Mouse (Mus musculus) NIH3T3 (cell line): ENCODE data around the gene Krt87.
A peak's percentile ranks its signal among the peaks of the same experiment; 100 is the strongest.

Experiments used
- DNase-seq: peaks from one replicate; pipeline ENCODE4 v3.0.0-alpha.2; 2012; ENCODE audit warnings: low read depth

Krt87 gene

GRCm38 (mm10) chr15:101438555-101438954 is at the start of gene Krt87:
Krt87 (minus strand) TSS chr15:101438804.
- DNase-seq = no peak

- DNase-seq = no peak
Observed at GRCm38 (mm10) chr15:101485911-101486635, 47.5 kb upstream of the Krt87 start.

- DNase-seq = peak; percentile 29
Observed at GRCm38 (mm10) chr15:101484939-101485338, 46.3 kb upstream of the Krt87 start.

DNA sequence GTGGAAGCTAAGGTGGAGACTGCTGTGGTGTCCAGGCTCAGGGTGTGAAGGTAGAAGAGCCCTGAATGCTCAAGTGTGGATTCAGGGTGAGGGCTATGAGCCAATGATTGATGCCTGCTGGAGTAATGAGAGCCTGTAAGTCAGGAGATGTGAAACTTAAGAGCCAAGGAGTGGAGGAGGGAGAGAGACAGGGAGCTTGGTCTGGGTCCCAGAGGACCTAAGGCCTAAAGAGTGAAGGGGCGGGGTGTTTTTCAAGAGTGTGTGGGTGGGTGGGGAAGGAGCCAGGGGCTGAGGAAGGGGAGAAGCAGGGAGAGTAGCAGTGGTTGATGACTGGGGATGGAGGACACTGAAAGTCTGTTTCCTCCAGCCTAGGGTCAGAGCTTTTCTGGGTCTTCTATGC is 45.0 kb upstream of the Krt87 start:
- DNase-seq = peak; percentile 59

GRCm38 (mm10) chr15:101482056-101482455 is 43.5 kb upstream of the Krt87 start:
- DNase-seq = peak; percentile 79

GRCm38 (mm10) chr15:101479666-101480060 is 41.1 kb upstream of the Krt87 start:
- DNase-seq = no peak

GRCm38 (mm10) chr15:101479007-101479665 is 40.5 kb upstream of the Krt87 start:
- no peak for DNase-seq

DNA sequence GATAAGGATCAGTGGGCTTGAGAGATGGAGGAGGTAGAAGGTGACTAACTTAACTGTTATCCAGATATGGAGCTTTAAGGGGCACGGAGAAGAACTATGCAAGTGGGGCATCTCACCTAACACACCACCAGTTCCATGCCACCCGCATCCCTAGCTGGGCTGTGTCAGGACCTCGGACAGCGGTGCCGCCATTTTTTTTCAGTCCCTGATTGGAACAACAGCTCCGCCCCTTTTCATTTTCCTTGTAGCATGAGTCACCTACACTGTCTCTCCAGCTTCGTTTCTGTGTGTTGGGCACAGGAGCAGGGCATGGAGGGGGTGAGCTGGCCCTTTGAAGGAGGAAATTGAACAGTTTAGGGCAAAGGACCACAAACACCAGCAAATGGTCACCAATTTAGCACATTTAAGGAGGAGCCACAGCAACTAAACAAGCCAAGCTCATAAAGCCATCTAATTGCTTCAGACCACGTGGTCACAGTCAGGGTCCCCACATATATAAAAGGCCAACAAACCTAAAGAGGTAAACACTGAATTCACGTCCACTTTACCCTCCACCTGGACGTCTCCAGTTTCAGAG is 34.4 kb upstream of the Krt87 start, which contains the start of gene Krt86:
TSS of gene Krt86 (plus strand) at position 527 of the 577 bp plus-strand sequence.
- peak; percentile 93 for DNase-seq

DNA sequence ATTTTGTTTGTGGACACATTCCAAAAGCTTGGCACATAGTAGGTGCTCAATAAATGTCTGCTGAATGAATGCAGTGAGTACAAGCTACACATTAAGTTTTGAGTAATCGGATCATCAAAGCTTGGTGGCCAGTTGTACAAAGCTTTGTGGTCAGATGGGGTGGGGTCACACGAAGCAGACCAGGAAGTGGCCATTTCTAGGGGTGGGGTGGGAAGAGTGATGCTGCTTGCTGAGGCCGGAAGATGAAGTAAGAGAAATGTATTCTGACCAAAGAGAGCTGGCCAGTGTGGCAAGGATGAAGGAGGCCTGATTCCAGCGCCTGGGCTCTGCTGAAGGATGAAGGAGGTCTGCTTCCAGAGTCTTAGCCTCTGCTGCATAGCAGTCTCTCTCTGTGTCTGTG is 30.5 kb upstream of the Krt87 start:
- DNase-seq = no peak

GRCm38 (mm10) chr15:101463651-101464050 is 25.0 kb upstream of the Krt87 start, which contains the start of gene Krt81:
Krt81 (minus strand) TSS chr15:101463751.
- no peak for DNase-seq

- peak; percentile 72 for DNase-seq
Observed at GRCm38 (mm10) chr15:101459283-101459682, 20.7 kb upstream of the Krt87 start.

DNA sequence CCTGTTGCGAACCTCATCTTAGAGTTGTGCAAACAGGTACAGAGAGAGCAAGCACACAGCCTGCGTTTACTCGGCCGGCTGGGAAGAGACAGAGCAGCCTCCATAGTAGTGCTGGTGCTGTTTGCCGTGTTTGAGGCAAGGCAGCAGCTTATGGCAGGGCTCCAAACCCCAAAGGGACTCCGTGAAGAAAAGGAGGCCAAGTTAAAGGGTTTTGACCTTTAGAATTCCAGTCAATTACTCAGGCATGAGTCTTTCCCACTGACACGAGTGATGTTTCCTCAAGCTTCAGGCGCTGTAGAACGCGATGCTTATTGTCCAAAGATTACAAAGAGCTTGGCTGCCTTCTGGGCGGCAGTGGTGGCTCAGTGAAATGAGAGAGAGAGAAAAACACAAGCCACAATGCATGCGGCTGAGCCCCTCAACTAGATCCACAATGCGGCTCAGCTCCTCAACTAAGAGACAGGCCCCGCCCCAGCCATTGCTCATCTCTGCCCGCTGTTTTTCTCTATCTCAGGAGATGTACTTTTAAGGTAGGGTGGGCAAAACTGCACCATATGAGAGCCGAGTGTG is 19.8 kb upstream of the Krt87 start:
- DNase-seq = peak; percentile 94

- DNase-seq = peak; percentile 65
Observed at GRCm38 (mm10) chr15:101455891-101456290, 17.3 kb upstream of the Krt87 start.

DNA sequence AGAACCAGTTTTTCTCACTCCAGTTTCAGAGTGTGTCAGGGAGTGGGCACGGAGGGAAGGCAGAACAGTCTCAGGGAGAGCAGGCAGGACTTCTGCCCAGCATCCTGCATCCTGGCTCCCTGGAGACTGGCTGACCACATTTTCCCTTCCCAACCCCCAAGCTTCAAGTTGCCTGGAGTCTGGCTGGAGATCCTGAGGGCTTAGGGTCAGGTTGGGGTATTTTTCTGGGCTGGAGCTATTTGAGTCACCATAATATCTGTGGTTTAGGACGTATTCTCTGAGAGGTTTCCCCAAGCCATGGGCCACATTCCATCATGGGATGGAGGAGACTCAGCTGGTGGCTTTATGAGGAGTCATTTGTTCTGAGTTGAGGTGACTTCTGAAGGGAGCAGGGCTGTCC is 16.7 kb upstream of the Krt87 start:
- peak; percentile 93 for DNase-seq

GRCm38 (mm10) chr15:101454774-101455173 is 16.2 kb upstream of the Krt87 start:
- DNase-seq = peak; percentile 62

DNA sequence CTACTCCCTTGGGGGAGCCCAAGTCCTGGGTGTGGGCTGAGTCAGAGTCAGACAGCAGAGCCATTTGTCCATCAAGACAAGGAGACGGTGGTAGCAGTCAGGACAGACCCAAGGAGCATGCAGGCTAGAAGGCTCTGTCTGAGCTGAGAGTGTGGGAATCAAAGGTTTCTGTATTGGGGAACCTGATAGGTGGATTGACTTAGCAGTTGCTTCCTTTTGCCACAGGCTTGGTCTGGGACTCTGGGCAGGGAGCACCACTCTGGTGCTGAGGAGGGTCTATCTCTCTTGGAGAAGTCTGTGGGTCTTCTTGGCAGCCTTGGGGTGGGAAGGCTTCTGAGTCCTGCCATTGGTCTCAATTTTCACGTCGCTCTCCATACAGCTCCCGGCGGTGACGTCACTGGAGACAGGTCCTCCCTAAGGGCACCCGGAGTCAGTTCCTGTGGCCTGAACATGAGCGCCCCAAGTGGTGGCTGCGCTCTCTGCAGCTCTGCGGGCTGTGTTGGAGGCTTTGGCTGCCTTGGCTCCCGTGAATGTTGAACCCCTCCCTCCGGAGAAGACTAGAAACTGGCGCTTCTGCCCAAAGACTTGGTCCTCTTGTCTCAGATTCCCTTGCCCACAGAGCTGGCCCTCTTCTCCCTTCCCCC is 14.6 kb upstream of the Krt87 start:
- DNase-seq = peak; percentile 72

DNA sequence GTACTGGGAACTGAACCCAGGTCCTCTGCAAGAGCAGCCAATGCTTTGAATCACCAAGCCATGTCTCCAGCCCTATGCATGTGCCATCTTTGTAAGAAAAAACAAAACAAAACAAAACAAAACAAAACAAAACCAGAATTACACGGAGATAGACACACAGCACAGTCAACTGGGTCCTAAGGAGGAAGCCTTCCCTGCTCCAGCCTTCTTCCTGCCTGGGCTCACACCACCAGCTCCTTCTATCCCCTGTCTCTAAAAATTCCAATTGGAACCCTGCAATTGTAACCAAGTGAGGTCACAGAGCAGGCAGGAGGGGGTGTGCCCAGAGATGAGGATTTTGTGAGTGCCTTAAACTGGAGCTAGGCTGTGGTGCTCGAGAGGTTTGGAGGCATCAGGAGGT is 8.8 kb upstream of the Krt87 start, which contains the start of gene Krt88:
TSS of gene Krt88 (plus strand) at position 301 of the 400 bp plus-strand sequence.
- DNase-seq = no peak

GRCm38 (mm10) chr15:101446572-101446971 is 8.0 kb upstream of the Krt87 start:
- DNase-seq = no peak

GRCm38 (mm10) chr15:101440837-101441236 is 2.2 kb upstream of the Krt87 start:
- DNase-seq = no peak

DNA sequence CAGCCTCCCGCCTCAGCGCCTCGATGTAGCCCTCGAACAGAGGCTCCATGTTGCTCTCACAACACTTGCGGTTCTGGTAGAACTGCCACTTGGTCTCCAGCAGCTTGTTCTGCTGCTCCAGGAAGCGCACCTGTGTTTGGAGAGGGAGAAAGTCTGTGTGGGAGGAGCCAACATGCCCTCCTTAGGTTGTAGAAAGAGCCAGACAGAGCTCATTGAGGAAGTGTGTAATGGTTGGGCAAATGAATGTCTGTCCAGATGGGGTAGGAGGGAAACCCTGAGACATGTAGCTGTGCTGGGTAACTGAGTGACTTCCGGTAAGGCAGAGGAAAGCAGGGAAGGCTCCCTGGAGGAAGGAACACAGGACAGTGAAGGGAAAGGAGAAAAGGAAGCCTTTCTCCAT is 2.0 kb downstream of the Krt87 start:
- DNase-seq = no peak

DNA sequence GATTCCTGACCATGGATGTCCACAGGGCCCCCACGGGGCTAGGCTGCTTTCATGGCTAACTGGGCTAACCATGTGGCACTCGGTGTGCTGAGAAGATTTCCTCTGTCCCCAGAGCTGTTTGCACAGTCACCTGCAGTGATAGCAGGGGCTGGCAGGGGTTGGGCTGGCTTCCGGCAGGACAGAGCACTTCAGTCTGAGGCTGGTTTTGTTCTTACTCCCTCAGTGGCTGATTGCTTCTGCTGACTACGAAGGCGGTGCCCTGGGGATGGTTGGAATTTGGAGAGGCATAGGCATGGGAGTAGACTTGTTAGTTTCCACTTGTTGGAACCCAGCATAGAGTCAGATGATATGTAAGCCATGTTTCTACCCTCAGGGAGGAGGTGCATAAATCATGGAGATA is 13.7 kb downstream of the Krt87 start:
- peak; percentile 68 for DNase-seq

DNA sequence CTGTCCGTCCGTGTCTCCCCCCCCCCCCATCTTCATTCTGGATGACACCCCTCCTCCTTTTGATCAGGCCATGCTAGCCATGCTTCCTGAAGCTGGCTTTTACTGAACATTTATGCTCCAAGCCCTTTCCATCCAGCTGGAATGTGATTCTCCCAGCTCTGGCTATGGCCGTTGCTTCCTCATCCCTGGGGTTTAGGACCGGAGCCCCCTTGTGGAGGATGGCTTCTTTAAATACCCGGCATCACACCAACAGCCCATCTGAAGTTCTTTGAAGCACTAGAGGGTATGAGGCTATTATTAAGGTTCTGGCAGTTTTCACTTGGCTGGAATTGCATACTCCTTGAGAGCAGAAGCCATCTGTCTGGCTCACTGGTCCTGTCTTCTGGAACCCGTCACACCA is 17.7 kb downstream of the Krt87 start:
- peak; percentile 68 for DNase-seq
